Mouse (Mus musculus): ENCODE measurements around the gene Trim62.

GRCm38 (mm10) chr4:128877520-128877919 lies 5.9 kb upstream of the Trim62 start:
- no peak for TF ChIP-seq GATA1 (IDR thresholded peaks at IDR 0.05; ENCODE audit: borderline replicate concordance, low read length)
- no peak for TF ChIP-seq FLI1 (IDR thresholded peaks at IDR 0.05; ENCODE audit: low read length)
